Mouse (Mus musculus) G1E (cell line): ENCODE measurements around the gene Ccdc146.

Source experiments
- CTCF ChIP-seq: IDR thresholded peaks from 2 replicates; pipeline ENCODE4 v1.5.1; 2012; ENCODE audit warnings: low read depth, low read length, inconsistent platforms, mixed read lengths
- GATA1 ChIP-seq: IDR thresholded peaks from 2 replicates; pipeline ENCODE4 v1.6.1; 2012; ENCODE audit warnings: borderline replicate concordance, low read length, inconsistent platforms, mixed read lengths
- POLR2AphosphoS5 ChIP-seq: IDR thresholded peaks from 2 replicates; pipeline ENCODE4 v1.6.1; 2012; ENCODE audit warnings: low read depth, low read length, inconsistent platforms; ENCODE audit not compliant: insufficient replicate concordance
- TAL1 ChIP-seq: conservative IDR thresholded peaks from 2 replicates; pipeline ENCODE4 v1.6.1; 2012; ENCODE audit warnings: low read depth, low read length, inconsistent platforms, mixed read lengths

DNA sequence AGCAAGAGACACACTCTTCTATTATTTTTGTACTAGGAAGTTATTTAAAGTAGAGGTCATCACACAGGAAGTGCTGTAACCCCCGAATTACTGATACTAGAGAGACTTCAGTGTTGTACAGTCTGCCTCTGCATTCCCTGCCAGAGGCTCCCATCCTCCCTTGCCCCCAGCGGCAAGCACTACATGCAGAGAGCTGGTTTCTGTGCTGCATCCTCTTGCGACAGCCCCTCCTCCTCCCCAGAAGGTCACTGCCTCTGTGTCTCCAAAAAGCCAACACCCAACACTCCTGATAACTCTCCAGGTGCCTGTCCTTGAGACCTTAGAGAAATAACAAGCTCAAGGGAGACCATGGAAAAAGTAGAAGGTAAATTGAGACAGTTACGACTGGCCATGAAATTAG lies 167.4 kb downstream of the Ccdc146 start:
- no peak for TF ChIP-seq CTCF
- TF ChIP-seq GATA1: no peak
- TF ChIP-seq TAL1: no peak
- no peak for TF ChIP-seq POLR2AphosphoS5
